Mouse (Mus musculus) bone marrow macrophage, adult 2 months (primary cell): ENCODE data around the gene Pla2g12a.

Source experiments
- CTCF ChIP-seq: IDR thresholded peaks from 2 replicates; pipeline ENCODE4 v1.5.1; 2012; ENCODE audit warnings: low read depth, mild to moderate bottlenecking, low read length, moderate library complexity
- POLR2A ChIP-seq: IDR thresholded peaks from 2 replicates; pipeline ENCODE4 v1.6.1; 2012; ENCODE audit warnings: mild to moderate bottlenecking, low read depth, low read length, borderline replicate concordance

DNA sequence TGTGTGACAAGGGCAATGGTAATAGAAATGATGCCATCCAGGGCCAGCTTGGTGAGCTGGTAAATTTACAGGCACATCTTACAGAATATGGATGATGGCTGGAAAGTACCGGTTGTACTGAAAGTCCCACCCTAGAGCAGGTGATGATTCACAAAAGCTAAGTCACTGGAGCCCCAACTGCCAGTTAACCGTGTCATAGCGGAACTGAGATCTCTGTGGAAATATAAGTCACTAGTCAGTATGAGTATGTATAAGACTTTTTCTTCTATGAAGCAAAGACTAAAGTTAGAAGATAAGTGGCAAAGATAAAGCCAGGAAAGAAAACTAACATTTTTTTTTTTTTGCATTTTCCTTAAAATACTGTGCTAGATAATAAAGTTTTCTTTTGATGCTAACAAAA, 14.7 kb downstream of the Pla2g12a start:
- no peak for TF ChIP-seq CTCF
- no peak for TF ChIP-seq POLR2A
